Mouse (Mus musculus) heart, embryonic 10.5 days (tissue): ENCODE results near the gene C9orf72. TPM values are rescaled to one million over a fixed set of nuclear protein-coding genes. Genes with fewer than 3 reads are reported as not detected.

Experiments
- DNase-seq: peaks from one replicate; pipeline ENCODE4 v3.0.0-alpha.2; 2017; ENCODE audit warnings: low spot score
- H3K27ac ChIP-seq: fragments of 300-500 bp; sonication (generic); 2 replicates; pipeline ENCODE4 v1.5.1; 2016; ENCODE audit warnings: mild to moderate bottlenecking
- H3K27me3 ChIP-seq: fragments of 300-500 bp; sonication (generic); 2 replicates; pipeline ENCODE4 v1.6.1; 2016; ENCODE audit warnings: mild to moderate bottlenecking; ENCODE audit not compliant: poor library complexity, insufficient read depth, severe bottlenecking
- H3K36me3 ChIP-seq: fragments of 300-500 bp; sonication (generic); 2 replicates; pipeline ENCODE4 v1.6.1; 2016; ENCODE audit warnings: mild to moderate bottlenecking, moderate library complexity
- H3K4me1 ChIP-seq: fragments of 300-500 bp; sonication (generic); 2 replicates; pipeline ENCODE4 v1.6.1; 2016; ENCODE audit warnings: mild to moderate bottlenecking
- H3K4me3 ChIP-seq: fragments of 300-500 bp; sonication (generic); 2 replicates; pipeline ENCODE4 v1.5.1; 2016; ENCODE audit warnings: mild to moderate bottlenecking, moderate library complexity
- H3K9me3 ChIP-seq: fragments of 300-500 bp; sonication (generic); 2 replicates; pipeline ENCODE4 v1.6.1; 2016; ENCODE audit warnings: mild to moderate bottlenecking, moderate library complexity
- WGBS: fragments of 180-500 bp; shearing (Covaris S2); methylation state at CpG from one replicate; pipeline ENCODE4 v1.1.7; 2016; 5-methylcytosine and 5-hydroxymethylcytosine counted together
- polyA plus RNA-seq: library from polyadenylated mRNA; unstranded; fragments of >200 nt; fragmentation: Nextera tagmentation; extraction: Ambion mirVana; gene quantifications from 2 replicates; pipeline ENCODE4 v1.2.1, GENCODE M21; 2016

The C9orf72 gene
- polyA plus RNA-seq, 1 experiment from 2014 or later = 14.7 TPM

DNA sequence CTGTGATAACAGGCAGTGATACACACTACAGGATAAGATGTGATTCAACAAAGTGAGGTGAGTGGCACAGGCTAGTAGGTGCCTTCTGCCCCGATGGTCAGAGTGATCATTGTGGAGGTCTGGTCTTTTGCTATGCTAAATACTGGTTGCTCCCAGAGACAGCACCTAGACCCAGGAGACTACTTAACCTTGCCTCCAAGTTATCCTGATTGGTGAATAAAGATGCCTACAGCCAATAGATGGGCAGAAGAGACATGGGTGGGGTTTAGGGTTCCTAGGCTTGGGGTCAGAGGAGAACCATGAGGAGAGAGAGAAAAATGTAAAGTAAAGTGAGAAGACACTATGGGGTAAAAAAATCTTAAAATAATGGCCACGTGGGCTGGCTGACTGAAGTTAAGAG is 4.8 kb downstream of the C9orf72 start:
- Histone ChIP-seq H3K4me3 (no peak overlapping the region), H3K36me3 (peaks cover 3% of the 10 kb centered on the region; the same call in 1 of the 2 replicates), H3K27me3 (no peaks in the 10 kb centered on the region), H3K9me3 (no peaks in the 10 kb centered on the region), H3K27ac (no peak overlapping the region), H3K4me1 (peaks cover 18% of the 10 kb centered on the region)
- no peak for DNase-seq
- WGBS = 37% methylated on average over 2 of the region's 2 CpGs

DNA sequence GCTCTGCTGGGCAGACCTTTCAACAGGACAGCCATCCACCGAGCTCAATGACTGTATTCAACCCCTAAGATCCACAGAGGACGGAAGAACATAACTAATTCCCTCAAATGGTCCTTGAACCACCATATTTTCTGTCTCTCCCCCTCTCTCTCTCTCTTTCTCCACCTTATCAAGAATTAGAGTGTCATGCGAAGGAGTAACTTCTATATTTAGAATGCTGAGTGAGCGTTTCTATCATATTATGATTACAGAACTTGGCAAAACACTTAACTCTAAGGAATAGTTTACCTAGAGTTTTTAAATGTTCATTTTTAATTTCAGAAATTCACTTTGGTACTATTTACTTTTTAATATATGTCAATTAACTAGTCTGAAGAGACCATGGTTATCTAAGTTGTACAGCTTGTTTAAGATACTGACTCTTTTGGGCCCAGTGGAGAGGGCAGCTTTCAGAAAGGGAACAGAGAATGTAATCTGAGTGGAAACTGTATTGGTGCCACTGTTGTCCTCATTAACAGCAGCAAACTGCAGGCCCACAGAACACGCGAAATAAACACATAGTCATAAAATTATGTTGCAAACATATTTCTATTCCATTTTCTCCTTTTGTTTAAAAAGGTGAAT is 5.8 kb downstream of the C9orf72 start:
- DNase-seq = no peak
- Histone ChIP-seq H3K9me3 (no peaks in the 10 kb centered on the region), H3K4me1 (peaks cover 18% of the 10 kb centered on the region), H3K4me3 (no peak overlapping the region), H3K27me3 (no peaks in the 10 kb centered on the region), H3K27ac (peak overlapping the region; percentile 18), H3K36me3 (peaks cover 12% of the 10 kb centered on the region)
- 49% methylated on average over 6 of the region's 6 CpGs for WGBS

DNA sequence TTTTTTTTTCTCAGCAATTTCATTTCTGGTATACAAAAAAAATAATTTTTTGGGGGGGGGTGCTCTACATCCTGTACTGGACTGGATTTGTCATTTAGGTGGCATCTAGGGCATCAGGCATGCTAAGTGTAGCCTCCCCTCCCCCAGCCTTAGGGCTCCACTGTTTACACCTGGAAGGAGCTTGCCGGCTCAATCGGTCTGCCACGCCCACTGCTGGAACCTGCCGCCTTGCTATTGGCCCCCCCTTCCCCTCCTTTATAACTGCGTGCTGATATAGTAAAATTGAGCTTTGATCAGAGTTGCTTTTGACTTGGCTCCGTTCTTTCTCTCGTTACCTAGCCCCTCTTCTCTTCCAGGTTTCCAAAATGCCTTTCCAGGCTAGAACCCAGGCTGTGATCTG is 21.3 kb downstream of the C9orf72 start:
- Histone ChIP-seq H3K9me3 (no peaks in the 10 kb centered on the region), H3K27me3 (no peaks in the 10 kb centered on the region), H3K36me3 (peaks cover 29% of the 10 kb centered on the region; the same call in 1 of the 2 replicates), H3K4me1 (no peaks in the 10 kb centered on the region), H3K27ac (no peak overlapping the region), H3K4me3 (no peak overlapping the region)
- WGBS = 62% methylated on average over 7 of the region's 7 CpGs
- no peak for DNase-seq

DNA sequence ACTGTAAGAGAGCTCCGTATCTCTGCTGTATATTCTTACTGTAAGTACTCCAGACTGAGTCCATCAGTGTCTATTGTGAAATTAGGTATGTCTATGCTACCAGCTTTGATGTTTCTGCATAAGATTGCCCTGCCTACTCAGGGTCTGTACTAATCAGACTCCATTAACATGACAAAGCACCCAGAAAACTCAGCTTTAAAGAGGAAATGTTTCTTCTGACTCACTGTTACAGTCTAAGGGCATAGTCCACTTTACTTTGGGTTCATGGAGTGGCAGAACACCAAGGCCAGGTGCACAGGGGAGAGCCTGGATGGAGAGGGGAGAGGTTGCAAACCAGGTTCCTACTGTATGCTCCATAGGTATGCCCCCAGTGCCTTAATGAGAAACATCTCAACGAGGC is 22.3 kb downstream of the C9orf72 start:
- peaks cover 33% of the 10 kb centered on the region; the same call in 1 of the 2 replicates for H3K36me3 ChIP-seq
- 91% methylated on average over 2 of the region's 2 CpGs for WGBS

DNA sequence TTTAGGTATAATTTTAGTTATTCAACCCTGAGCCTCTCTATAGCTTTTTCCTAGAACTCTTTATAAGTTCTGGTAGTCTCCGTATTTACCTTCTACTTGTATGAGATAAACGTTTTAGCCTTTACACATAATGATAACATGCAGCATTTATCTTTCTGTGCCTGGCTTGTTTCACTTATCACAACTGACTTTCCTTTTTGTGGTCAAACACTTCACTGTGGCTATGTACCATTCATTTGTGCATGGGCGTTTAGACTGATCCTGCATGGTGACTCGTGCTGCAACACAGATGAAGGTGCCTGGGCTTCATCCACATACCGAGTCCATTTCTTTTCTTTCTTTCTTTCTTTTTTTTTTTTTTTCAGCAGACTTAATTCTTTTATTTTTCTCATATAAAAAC is 24.3 kb downstream of the C9orf72 start:
- H3K9me3 ChIP-seq = no peaks in the 10 kb centered on the region
- no peaks in the 10 kb centered on the region for H3K4me1 ChIP-seq
- 73% methylated on average over 5 of the region's 5 CpGs for WGBS
- DNase-seq = no peak
- no peaks in the 10 kb centered on the region for H3K27me3 ChIP-seq
- H3K4me3 ChIP-seq = no peak overlapping the region
- no peak overlapping the region for H3K27ac ChIP-seq
- peaks cover 37% of the 10 kb centered on the region; the same call in 1 of the 2 replicates for H3K36me3 ChIP-seq

More for the DNA sequence above, 22.3 kb downstream of the C9orf72 start:
- DNase-seq = no peak
- H3K27me3 ChIP-seq = no peaks in the 10 kb centered on the region
- no peaks in the 10 kb centered on the region for H3K9me3 ChIP-seq
- H3K4me3 ChIP-seq = no peak overlapping the region
- H3K27ac ChIP-seq = no peak overlapping the region
- no peaks in the 10 kb centered on the region for H3K4me1 ChIP-seq

DNA sequence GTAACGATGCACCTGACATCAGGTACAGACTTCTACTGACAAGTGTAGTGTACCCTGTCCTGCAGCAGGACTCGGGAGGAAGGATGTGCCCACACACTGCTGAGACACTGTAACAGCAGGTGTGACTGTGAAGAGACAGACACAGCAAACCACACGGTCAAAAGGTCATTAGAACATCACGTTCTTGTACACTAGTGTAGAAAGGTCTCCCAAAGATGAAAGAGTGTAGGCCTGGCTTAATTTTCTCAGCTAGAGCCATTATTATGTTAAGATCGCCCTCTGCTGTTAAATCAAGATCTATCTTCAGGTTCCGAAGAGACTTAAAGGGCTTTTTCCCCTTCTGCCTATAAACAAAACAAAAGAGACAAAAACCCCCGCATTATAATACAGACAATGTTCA is 33.2 kb downstream of the C9orf72 start:
- H3K27me3 ChIP-seq = no peaks in the 10 kb centered on the region
- H3K9me3 ChIP-seq = no peaks in the 10 kb centered on the region
- DNase-seq = no peak
- WGBS = 48% methylated on average over 7 of the region's 7 CpGs
- H3K27ac ChIP-seq = no peak overlapping the region
- H3K36me3 ChIP-seq = peaks cover 5% of the 10 kb centered on the region; the same call in 1 of the 2 replicates
- H3K4me3 ChIP-seq = no peak overlapping the region
- peaks cover 17% of the 10 kb centered on the region for H3K4me1 ChIP-seq

DNA sequence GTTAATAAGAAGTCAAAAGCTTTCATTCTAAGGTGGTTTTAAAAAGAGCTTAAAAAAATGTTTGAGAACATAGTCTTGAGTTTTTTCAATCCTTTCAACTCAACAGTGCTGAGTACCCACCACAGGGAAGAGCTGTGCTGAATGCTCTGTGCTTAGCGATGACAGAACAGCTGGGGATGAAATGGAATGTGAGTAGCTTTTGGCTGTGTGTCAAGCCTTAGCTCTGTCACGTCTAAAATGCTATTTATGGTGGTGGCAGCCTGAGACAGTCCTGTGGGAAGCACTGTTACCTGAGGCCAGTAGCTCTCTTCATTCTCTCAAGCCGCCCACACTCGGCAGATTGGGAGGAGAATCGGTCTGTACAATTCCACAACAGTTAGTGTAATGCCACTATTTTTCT is 36.2 kb downstream of the C9orf72 start:
- Histone ChIP-seq H3K27me3 (no peaks in the 10 kb centered on the region), H3K9me3 (no peaks in the 10 kb centered on the region), H3K4me1 (peaks cover 17% of the 10 kb centered on the region), H3K4me3 (no peak overlapping the region), H3K36me3 (no peaks in the 10 kb centered on the region), H3K27ac (no peak overlapping the region)
- WGBS = 62% methylated on average over 5 of the region's 5 CpGs
- no peak for DNase-seq

DNA sequence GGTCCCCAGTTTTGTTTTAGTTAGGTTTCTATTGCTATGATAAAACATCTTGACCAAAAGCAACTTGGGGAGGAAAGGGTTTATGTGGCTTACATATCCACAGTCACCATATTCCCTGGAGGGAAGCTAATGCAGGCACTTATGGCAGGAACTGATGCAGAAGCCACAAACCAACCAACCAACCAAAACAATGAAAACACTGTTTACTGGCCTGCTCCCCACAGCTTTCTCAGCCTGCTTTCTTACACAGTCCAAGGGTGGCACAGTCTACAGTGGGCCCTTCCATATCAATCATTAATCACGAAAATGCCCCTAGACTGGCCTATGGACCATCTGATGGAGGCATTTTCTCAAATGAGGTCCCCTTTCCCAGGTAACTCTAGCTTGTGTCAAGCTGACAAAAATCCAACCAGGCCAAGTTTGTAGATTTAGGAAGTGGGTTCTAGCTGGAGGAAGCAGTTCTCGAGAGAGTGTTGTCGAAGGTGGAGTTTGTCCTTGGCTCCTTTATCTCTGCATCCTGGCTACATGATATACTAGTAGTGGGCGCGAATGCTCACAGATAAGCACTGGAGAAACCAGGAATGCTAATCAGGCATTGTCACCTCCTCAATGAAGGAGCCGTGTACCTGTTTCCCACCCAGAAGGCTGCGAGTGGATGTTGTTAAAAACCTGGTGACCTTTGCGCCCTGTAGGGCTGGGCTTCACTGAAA is 38.2 kb downstream of the C9orf72 start:
- Histone ChIP-seq H3K9me3 (no peaks in the 10 kb centered on the region), H3K27me3 (no peaks in the 10 kb centered on the region), H3K4me1 (peaks cover 17% of the 10 kb centered on the region), H3K36me3 (no peaks in the 10 kb centered on the region), H3K4me3 (no peak overlapping the region), H3K27ac (no peak overlapping the region)
- no peak for DNase-seq
- WGBS = 67% methylated on average over 8 of the region's 8 CpGs

DNA sequence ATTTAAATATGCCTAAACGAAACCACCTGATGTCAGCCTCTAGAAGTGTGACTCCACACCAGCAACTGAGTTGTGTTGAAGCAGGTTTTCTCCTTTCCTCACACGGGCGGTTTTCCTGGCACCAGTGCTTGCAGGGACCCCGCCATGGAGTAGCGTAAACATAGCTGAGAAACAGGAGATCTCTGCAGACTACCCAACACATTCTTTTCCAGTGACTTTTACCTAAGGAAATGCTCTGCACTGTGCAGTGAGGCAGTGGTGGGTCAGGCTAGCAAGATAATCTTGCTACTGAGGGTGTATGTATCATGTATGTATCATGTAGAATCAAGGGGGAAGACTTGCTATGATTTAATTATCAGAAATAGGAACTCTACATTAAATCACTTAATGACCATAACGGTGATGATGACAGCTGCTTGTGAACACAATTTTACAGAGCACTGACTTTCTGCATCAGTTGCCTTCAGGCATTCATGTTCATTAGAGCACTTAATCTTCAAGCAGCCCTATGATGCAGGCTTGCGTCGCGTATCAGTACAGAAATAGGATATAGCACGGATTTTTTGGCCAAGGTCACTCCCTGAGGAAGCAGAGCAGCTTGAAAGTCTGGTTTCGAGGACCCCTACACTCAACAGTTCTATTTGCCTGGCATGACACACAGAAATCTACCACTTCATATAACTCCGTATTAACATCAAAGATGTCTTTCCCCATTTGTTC is 47.9 kb downstream of the C9orf72 start:
- H3K36me3 ChIP-seq = no peaks in the 10 kb centered on the region
- no peak overlapping the region for H3K27ac ChIP-seq
- H3K4me1 ChIP-seq = no peaks in the 10 kb centered on the region
- H3K9me3 ChIP-seq = no peaks in the 10 kb centered on the region
- H3K27me3 ChIP-seq = no peaks in the 10 kb centered on the region
- 73% methylated on average over 12 of the region's 12 CpGs for WGBS
- DNase-seq = no peak
- H3K4me3 ChIP-seq = no peak overlapping the region

DNA sequence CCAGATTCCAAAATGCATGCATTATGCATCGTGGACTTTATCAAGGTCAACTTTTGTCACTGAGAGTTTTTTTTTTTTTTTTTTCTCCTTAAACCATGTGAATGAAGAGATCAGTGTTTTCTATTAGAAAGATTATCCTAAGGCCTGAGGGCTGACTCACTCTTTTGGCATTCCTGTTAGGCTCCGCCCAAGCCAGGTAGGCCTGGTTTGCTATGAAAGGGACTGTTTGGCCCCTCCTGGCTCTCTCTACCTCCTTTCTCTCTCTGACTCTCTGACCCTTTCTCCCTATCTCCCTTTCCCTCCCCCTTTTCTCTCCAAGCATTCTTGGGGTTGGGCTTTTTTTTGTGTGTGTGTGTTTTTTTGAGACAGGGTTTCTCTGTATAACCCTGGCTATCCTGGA is 50.4 kb downstream of the C9orf72 start:
- H3K9me3 ChIP-seq = no peaks in the 10 kb centered on the region
- 95% methylated on average over 2 of the region's 2 CpGs for WGBS

DNA sequence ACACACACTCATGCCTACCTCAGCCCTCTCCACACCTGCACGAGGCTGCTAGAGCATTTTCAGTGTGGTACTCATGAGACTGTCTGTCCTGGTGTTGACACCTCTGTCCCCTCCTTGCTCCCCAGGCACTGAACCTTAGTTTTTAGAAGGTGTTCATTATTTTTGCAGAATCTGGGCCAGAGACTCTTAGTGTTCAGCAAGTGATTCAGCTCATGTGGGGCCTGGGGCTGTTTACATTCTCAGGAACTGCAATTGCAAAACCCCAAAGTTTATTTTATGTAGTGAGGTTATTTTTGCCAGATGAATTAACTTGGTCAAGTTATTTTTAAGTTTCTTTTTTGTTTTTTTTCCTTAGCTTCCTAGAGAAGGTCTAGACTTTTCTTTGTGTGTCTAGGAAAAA is 52.4 kb downstream of the C9orf72 start:
- Histone ChIP-seq H3K36me3 (no peaks in the 10 kb centered on the region), H3K4me1 (no peaks in the 10 kb centered on the region), H3K9me3 (no peaks in the 10 kb centered on the region), H3K4me3 (no peak overlapping the region), H3K27ac (no peak overlapping the region), H3K27me3 (no peaks in the 10 kb centered on the region)
- no peak for DNase-seq
- 72% methylated on average over 1 of the region's 1 CpGs for WGBS

More for the DNA sequence above, 50.4 kb downstream of the C9orf72 start:
- no peaks in the 10 kb centered on the region for H3K4me1 ChIP-seq
- no peaks in the 10 kb centered on the region for H3K36me3 ChIP-seq
- no peaks in the 10 kb centered on the region for H3K27me3 ChIP-seq
- no peak overlapping the region for H3K27ac ChIP-seq
- no peak for DNase-seq
- H3K4me3 ChIP-seq = no peak overlapping the region

DNA sequence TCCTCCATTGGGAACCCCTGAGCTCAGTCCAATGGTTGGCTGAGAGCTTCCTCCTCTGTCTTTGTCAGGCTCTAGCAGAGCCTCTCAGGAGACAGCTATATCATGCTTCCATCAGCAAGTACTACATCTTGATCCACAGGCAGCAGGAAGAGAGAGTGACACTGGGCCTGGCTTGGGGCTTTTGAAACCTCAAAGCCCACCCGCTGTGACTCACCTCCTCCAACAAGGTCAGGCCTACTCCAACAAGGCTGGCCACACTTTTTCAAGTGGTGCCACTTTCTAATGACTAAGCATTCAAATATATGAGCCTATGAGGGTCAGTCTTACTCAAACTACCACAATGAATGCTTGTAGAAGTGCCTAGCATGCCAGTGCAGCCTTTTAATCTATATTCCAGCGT is 53.5 kb downstream of the C9orf72 start:
- Histone ChIP-seq H3K27me3 (no peaks in the 10 kb centered on the region), H3K36me3 (no peaks in the 10 kb centered on the region), H3K27ac (no peak overlapping the region), H3K4me3 (no peak overlapping the region), H3K4me1 (no peaks in the 10 kb centered on the region), H3K9me3 (no peaks in the 10 kb centered on the region)
- WGBS = 81% methylated on average over 2 of the region's 2 CpGs
- no peak for DNase-seq

DNA sequence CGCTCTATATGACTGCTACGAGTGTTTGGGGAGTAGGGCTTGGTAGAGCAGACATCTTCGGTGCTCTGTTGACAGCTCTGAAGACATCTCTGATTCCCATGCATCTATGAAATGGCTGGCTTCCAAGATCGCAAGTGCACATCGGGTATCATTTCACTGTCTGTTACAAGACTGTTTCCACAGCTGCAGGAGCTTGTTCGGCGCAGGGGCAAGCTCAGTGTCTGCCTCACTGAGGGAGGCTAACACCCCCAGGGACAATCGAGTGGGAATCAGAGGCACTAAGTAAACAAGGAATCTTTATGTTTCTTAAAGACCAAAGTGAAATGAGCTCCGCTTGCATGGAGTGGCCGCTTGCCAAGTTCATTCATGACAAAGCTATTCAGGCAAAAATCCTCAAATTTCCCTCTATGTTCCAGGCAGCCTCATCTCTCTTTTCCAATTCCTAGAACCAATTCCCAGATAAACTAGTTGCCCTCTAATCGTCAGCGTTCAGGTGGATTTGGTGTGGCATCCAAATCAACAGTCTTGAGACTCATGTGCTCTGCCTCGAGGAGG is 56.3 kb downstream of the C9orf72 start:
- 82% methylated on average over 13 of the region's 13 CpGs for WGBS
- H3K27me3 ChIP-seq = no peaks in the 10 kb centered on the region
- no peak overlapping the region for H3K4me3 ChIP-seq
- no peaks in the 10 kb centered on the region for H3K9me3 ChIP-seq
- H3K36me3 ChIP-seq = no peaks in the 10 kb centered on the region
- no peaks in the 10 kb centered on the region for H3K4me1 ChIP-seq
- no peak overlapping the region for H3K27ac ChIP-seq
- no peak for DNase-seq
